Mouse (Mus musculus) kidney, adult 11 months (tissue): ENCODE data around the gene Frmd6.

ENCODE experiments used
- DNase-seq: peaks from one replicate; pipeline ENCODE4 v3.0.0; 2022

Gene Frmd6

DNA sequence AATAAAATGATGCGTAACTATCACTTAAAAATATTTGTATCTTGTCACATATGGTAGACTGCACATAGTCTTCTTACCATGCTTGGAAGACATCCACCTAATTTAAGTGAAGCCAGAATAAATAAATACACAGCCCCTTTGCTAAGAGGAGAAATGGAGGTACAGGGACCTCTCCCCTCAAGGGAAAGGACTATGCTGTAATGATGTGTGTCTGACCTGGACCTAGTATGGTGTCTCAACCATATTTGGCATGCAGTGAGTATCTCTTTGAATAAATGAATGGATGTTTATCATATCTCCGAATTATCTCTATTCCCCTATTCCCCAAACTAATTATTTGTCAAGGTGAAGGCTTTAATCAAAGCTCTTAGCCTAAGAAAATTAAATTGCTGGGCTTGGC is 15.4 kb upstream of the Frmd6 start:
- DNase-seq = no peak

- no peak for DNase-seq
Observed at GRCm38 (mm10) chr12:70811772-70812171, 13.5 kb upstream of the Frmd6 start.

DNA sequence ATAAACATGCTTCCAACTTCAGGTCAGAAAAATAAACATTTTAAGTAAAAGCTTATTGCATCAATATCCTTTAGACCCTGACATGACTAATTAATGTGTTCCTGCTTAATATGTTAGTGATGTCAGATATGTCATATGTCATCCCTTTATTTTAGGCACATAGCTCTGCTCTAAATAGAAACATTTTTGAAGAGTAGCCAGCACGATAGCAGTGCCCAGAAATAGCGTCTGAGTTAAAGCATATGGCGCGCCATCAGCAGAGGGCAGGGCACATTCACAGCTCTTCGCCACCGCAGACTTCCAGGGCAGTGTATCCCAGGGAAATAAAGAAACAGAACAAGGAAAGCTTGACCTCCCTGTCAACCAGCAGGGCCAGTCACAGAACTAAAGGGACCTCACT is 13.1 kb upstream of the Frmd6 start:
- peak; percentile 16 for DNase-seq

- no peak for DNase-seq
Observed at GRCm38 (mm10) chr12:70812822-70813465, 12.4 kb upstream of the Frmd6 start.

- DNase-seq = no peak
Observed at GRCm38 (mm10) chr12:70816731-70817130, 8.6 kb upstream of the Frmd6 start.

- no peak for DNase-seq
Observed at GRCm38 (mm10) chr12:70824017-70824416, 1.3 kb upstream of the Frmd6 start.

GRCm38 (mm10) chr12:70825651-70826317 is 470 bp downstream of the Frmd6 start:
- no peak for DNase-seq

GRCm38 (mm10) chr12:70826318-70827072 is 1.2 kb downstream of the Frmd6 start:
- DNase-seq = peak; percentile 7

GRCm38 (mm10) chr12:70827187-70827900 is 2.0 kb downstream of the Frmd6 start:
- DNase-seq = no peak

- DNase-seq = no peak
Observed at GRCm38 (mm10) chr12:70827901-70828271, 2.6 kb downstream of the Frmd6 start.

DNA sequence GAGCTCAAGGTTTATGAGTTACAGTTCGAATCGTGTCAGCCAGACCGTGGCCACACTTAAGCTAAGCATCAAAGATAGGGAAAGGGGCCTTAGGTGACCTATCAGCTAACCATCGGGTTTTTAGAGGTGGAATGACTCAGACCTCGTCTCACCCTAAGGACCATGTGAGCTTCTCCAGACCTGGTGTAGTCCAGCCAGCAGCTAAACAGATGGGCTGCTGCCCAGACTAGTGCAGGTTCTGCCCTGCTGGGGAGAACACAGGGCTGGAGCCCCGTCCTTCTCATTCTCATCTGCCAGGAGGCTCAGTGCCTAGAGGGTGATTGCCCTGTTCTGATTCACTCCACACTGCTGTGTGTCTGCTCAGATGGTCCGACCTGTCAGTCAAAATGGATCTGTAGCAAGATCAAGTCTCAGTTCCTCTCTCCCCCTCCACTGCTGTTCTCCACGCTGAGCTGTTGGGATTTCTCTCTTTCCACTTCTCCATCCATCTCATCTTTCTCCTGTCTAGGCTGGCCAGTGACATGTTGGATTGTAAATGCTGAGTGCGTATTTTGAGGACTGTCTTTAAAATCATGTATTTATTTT is 5.8 kb downstream of the Frmd6 start:
- DNase-seq = no peak

- no peak for DNase-seq
Observed at GRCm38 (mm10) chr12:70832216-70832998, 7.1 kb downstream of the Frmd6 start.

- no peak for DNase-seq
Observed at GRCm38 (mm10) chr12:70833050-70833449, 7.7 kb downstream of the Frmd6 start.

DNA sequence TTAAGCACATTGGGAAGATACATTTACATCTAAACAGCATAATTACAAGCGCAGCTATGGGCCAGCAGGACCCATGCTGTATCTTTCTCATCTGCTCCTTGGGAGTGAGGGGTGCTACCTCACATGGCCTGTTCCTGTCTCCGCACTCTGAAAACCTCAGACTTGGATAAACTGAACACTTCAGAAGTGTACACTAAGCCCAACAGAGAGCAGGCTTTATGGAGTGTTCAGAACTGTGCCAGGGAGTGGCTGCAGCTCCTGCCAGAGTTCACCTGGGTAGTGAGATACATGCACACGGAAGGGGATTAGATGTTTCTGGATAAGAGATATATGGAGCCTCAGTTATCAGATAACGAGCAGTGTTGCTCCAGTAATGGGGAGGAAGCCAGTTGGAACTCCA is 8.7 kb downstream of the Frmd6 start:
- no peak for DNase-seq

DNA sequence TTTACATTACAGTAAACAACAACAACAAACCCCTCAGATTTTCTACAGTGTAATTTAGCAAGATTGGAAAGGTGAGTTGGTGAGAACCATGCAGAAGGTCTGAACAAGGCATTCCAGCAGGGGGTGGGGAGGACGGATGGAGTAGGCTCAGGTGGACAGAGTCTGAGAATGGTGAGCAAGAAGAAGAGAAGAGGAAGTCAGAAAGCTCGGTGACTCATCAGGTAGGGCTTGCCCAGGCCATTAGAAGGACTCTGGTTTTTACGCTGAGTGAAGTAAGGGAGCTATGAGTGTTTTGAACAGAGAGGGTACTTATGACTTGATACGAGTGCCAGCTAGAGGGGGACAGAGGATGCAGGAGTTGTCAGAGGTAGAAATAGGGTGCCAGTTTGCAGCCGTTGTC is 9.7 kb downstream of the Frmd6 start:
- no peak for DNase-seq

DNA sequence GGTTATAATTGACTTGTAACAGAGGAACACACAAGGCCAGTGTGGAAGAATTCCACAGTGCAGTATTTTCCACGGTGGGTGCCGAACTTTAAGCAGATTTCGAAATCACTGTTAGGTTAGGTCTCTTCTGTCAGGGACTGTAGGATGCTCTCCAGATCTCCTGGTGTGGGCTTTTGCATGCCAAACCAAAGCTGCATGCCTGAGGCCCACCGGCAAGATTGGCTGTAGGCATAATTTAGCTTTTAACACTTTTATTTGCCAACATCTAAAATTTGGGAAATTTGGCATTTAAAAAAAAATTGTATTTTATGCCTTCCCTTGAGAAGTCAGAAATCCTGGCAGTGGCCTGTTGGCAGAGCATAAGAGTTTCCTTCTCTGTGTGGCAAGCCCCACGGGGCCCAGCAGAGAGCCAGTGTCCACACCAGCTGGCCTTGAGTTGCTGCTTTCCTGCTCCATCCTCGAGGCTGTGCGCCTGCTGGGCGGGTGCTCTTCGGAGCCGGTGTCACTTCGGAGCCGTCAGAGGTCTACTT is 12.5 kb downstream of the Frmd6 start:
- no peak for DNase-seq

- no peak for DNase-seq
Observed at GRCm38 (mm10) chr12:70845371-70845770, 20.1 kb downstream of the Frmd6 start.

GRCm38 (mm10) chr12:70849024-70849423 is 23.7 kb downstream of the Frmd6 start:
- DNase-seq = no peak

DNA sequence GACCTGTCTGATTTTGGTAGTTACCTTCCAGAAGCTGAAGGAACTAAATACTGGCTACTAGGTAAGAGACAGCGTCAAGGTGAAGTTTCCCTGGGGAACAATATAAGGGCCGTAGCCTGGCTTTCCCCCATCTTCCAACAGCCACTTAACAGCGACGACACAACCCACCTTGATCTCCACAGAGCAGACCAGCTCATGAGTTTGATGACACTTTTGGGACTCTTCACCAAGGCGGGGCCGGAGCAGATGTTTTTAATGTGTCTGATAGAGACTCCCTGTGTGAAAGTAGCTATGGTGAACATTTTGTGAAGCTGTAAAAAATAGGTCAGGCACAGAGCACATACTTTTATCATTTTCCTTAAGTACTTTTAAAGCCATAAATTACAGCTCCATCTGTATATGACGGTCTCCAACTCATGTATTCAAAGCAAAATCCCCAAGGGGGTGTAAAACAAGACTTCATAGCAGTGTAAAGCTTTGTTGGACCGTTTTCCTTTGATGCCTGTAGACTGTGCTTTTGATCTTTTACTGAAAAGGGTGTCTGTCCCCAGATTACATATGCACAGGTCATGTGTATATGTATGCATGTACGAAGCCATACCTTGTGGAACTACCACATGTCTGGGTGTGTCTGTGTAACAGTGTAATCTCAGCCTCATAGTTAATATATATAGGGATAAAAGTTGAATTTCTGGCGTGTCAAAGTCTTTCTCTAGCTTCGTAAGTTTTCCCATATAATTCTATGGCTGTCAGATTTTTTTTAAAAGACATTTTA is 24.4 kb downstream of the Frmd6 start:
- no peak for DNase-seq

DNA sequence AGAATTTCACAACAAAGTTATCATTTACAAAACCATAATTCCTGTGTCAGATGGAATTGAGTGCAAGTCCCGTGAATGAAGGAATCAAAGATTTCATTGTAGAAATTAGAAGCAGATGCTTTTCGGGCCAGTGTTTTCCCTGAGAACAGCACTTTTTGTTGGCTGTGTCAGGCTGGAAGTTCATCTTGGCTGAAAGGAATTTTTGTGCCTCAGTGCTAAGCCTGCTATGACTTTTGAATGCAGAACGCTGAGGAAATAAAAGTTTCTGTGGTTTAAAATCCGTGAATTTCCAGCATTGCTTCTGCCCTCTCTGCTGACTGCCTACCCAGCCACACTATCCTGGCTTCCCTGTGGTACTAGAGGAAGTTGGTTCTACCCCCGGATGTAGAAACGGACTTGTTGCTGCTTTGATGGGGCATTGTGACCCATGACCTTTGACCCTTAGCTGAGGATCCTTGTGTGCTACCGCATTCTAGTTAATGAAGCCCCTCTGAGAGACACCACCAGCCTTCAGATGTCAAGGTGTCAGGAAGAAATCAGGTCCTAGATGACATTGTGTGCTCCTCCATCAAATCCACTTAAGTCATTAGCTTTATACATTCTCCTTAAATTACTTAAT is 26.1 kb downstream of the Frmd6 start:
- DNase-seq = no peak

DNA sequence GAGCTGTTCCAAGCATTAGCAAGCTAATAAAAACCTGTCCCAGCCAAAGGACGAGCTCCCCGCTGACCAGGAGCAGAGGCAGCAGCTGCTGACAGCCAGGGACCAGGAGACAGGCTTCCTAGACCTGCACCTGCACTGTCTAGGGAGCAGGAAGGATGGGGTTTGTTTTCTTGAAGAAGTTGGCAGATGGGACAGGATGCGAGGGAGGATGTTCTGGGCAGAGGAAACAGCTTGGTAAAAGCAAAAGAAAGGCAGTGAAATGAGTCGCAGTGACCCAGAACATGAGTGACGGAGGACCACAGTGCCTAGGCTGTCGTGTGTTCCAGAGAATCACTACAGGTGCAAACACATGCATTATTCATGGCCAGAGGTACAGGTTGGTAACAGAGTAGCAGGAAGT is 27.7 kb downstream of the Frmd6 start:
- no peak for DNase-seq
